Mouse (Mus musculus): Measurements from ENCODE around the gene Fgfr2. TPM values are rescaled to one million over a fixed set of nuclear protein-coding genes. Genes with fewer than 3 reads are reported as not detected.
A peak's percentile ranks its signal among the peaks of the same experiment; 100 is the strongest.

Fgfr2 gene
- total RNA-seq, 1 experiment, result 37.5 TPM

- DNase-seq (ENCODE audit: low read depth, low spot score), result no peak
- no peak for TF ChIP-seq MAFK (IDR thresholded peaks at IDR 0.05; ENCODE audit: insufficient read depth, low read depth, low read length)
- no peak for TF ChIP-seq HCFC1 (IDR thresholded peaks at IDR 0.05; ENCODE audit: borderline replicate concordance, insufficient read depth, low read length)
- TF ChIP-seq ZNF384 (IDR thresholded peaks at IDR 0.05; ENCODE audit: low read depth, low read length), result no peak
- TF ChIP-seq ZC3H11A (IDR thresholded peaks at IDR 0.05; ENCODE audit: borderline replicate concordance, low read depth, low read length), result no peak
- TF ChIP-seq CHD2 (IDR thresholded peaks at IDR 0.05; ENCODE audit: low read depth, low read length), result no peak
- Histone ChIP-seq H3K27ac (ENCODE audit: insufficient read depth, low read depth, low read length, poor library complexity, severe bottlenecking) (no peak overlapping the region), H3K4me1 (ENCODE audit: control insufficient read depth in 2 of 2, insufficient read depth in 2 of 2, low read length in 2 of 2, poor library complexity in 1 of 2) (peaks cover 0 to 13% of the 10 kb centered on the region in 2 experiments; a peak in 2 of 4 replicates), H3K9ac (ENCODE audit: insufficient read depth, low read depth, low read length, poor library complexity, severe bottlenecking) (peak overlapping the region; percentile 56; the same call in 1 of the 2 replicates), H3K4me3 (ENCODE audit: insufficient read depth in 1 of 2, low read depth in 1 of 2, low read length in 2 of 2, poor library complexity in 1 of 2, severe bottlenecking in 1 of 2) (no peak overlapping the region), H3K36me3 (ENCODE audit: control insufficient read depth, insufficient read depth, low read length, poor library complexity, severe bottlenecking) (peaks cover 43% of the 10 kb centered on the region; the same call in 1 of the 2 replicates), H3K9me3 (ENCODE audit: control insufficient read depth, insufficient read depth, low read depth, low read length) (no peaks in the 10 kb centered on the region)
- in situ Hi-C loops (cut with MboI; ENCODE audit: low sequenced_read_pairs in 2 of 2, unreplicated experiment in 2 of 2), result no loop called here
These were observed 2372.2 kb downstream of the Fgfr2 start for GRCm38 (mm10) chr7:130750752-130751490.

- in situ Hi-C loops (cut with MboI; ENCODE audit: low sequenced_read_pairs in 2 of 2, unreplicated experiment in 2 of 2), result no loop called here
- TF ChIP-seq HCFC1 (IDR thresholded peaks at IDR 0.05; ENCODE audit: borderline replicate concordance, insufficient read depth, low read length), result no peak
- no peak for TF ChIP-seq ZC3H11A (IDR thresholded peaks at IDR 0.05; ENCODE audit: borderline replicate concordance, low read depth, low read length)
- TF ChIP-seq ZNF384 (IDR thresholded peaks at IDR 0.05; ENCODE audit: low read depth, low read length), result no peak
- TF ChIP-seq CHD2 (IDR thresholded peaks at IDR 0.05; ENCODE audit: low read depth, low read length), result no peak
- TF ChIP-seq MAFK (IDR thresholded peaks at IDR 0.05; ENCODE audit: insufficient read depth, low read depth, low read length), result no peak
- no peak for DNase-seq (ENCODE audit: low read depth, low spot score)
These were observed 2374.0 kb downstream of the Fgfr2 start for GRCm38 (mm10) chr7:130749165-130749564.

GRCm38 (mm10) chr7:130743239-130744025 is 2379.7 kb downstream of the Fgfr2 start:
- Histone ChIP-seq H3K4me1 (ENCODE audit: control insufficient read depth in 2 of 2, insufficient read depth in 2 of 2, low read length in 2 of 2, poor library complexity in 1 of 2) (no peaks in the 10 kb centered on the region), H3K9ac (ENCODE audit: insufficient read depth, low read depth, low read length, poor library complexity, severe bottlenecking) (no peak overlapping the region), H3K4me3 (ENCODE audit: insufficient read depth in 1 of 2, low read depth in 1 of 2, low read length in 2 of 2, poor library complexity in 1 of 2, severe bottlenecking in 1 of 2) (no peak overlapping the region), H3K36me3 (ENCODE audit: control insufficient read depth, insufficient read depth, low read length, poor library complexity, severe bottlenecking) (peaks cover 59% of the 10 kb centered on the region), H3K27ac (ENCODE audit: insufficient read depth, low read depth, low read length, poor library complexity, severe bottlenecking) (no peak overlapping the region), H3K9me3 (ENCODE audit: control insufficient read depth, insufficient read depth, low read depth, low read length) (no peaks in the 10 kb centered on the region)
- TF ChIP-seq ZNF384 (IDR thresholded peaks at IDR 0.05; ENCODE audit: low read depth, low read length), result no peak
- TF ChIP-seq CHD2 (IDR thresholded peaks at IDR 0.05; ENCODE audit: low read depth, low read length), result no peak
- no peak for TF ChIP-seq HCFC1 (IDR thresholded peaks at IDR 0.05; ENCODE audit: borderline replicate concordance, insufficient read depth, low read length)
- TF ChIP-seq ZC3H11A (IDR thresholded peaks at IDR 0.05; ENCODE audit: borderline replicate concordance, low read depth, low read length), result no peak
- no peak for TF ChIP-seq MAFK (IDR thresholded peaks at IDR 0.05; ENCODE audit: insufficient read depth, low read depth, low read length)
- in situ Hi-C loops (cut with MboI; ENCODE audit: low sequenced_read_pairs in 2 of 2, unreplicated experiment in 2 of 2), result no loop called here
- DNase-seq (ENCODE audit: low read depth, low spot score), result no peak

More at GRCm38 (mm10) chr7:130749165-130749564, 2374.0 kb downstream of the Fgfr2 start:
- H3K9ac ChIP-seq (ENCODE audit: insufficient read depth, low read depth, low read length, poor library complexity, severe bottlenecking), result no peak overlapping the region
- peaks cover 0 to 13% of the 10 kb centered on the region in 2 experiments; a peak in 2 of 4 replicates for H3K4me1 ChIP-seq (ENCODE audit: control insufficient read depth in 2 of 2, insufficient read depth in 2 of 2, low read length in 2 of 2, poor library complexity in 1 of 2)
- H3K9me3 ChIP-seq (ENCODE audit: control insufficient read depth, insufficient read depth, low read depth, low read length), result no peaks in the 10 kb centered on the region
- no peak overlapping the region for H3K4me3 ChIP-seq (ENCODE audit: insufficient read depth in 1 of 2, low read depth in 1 of 2, low read length in 2 of 2, poor library complexity in 1 of 2, severe bottlenecking in 1 of 2)
- no peak overlapping the region for H3K27ac ChIP-seq (ENCODE audit: insufficient read depth, low read depth, low read length, poor library complexity, severe bottlenecking)
- H3K36me3 ChIP-seq (ENCODE audit: control insufficient read depth, insufficient read depth, low read length, poor library complexity, severe bottlenecking), result peaks cover 46% of the 10 kb centered on the region; the same call in 1 of the 2 replicates

- Histone ChIP-seq H3K27ac (ENCODE audit: insufficient read depth, low read depth, low read length, poor library complexity, severe bottlenecking) (no peak overlapping the region), H3K4me3 (ENCODE audit: insufficient read depth in 1 of 2, low read depth in 1 of 2, low read length in 2 of 2, poor library complexity in 1 of 2, severe bottlenecking in 1 of 2) (no peak overlapping the region), H3K9me3 (ENCODE audit: control insufficient read depth, insufficient read depth, low read depth, low read length) (no peaks in the 10 kb centered on the region), H3K9ac (ENCODE audit: insufficient read depth, low read depth, low read length, poor library complexity, severe bottlenecking) (no peak overlapping the region), H3K36me3 (ENCODE audit: control insufficient read depth, insufficient read depth, low read length, poor library complexity, severe bottlenecking) (peaks cover 56% of the 10 kb centered on the region), H3K4me1 (ENCODE audit: control insufficient read depth in 2 of 2, insufficient read depth in 2 of 2, low read length in 2 of 2, poor library complexity in 1 of 2) (no peaks in the 10 kb centered on the region)
- TF ChIP-seq ZNF384 (IDR thresholded peaks at IDR 0.05; ENCODE audit: low read depth, low read length), result no peak
- no peak for TF ChIP-seq MAFK (IDR thresholded peaks at IDR 0.05; ENCODE audit: insufficient read depth, low read depth, low read length)
- no peak for TF ChIP-seq CHD2 (IDR thresholded peaks at IDR 0.05; ENCODE audit: low read depth, low read length)
- no peak for TF ChIP-seq HCFC1 (IDR thresholded peaks at IDR 0.05; ENCODE audit: borderline replicate concordance, insufficient read depth, low read length)
- no peak for TF ChIP-seq ZC3H11A (IDR thresholded peaks at IDR 0.05; ENCODE audit: borderline replicate concordance, low read depth, low read length)
- in situ Hi-C loops (cut with MboI; ENCODE audit: low sequenced_read_pairs in 2 of 2, unreplicated experiment in 2 of 2), result no loop called here
- DNase-seq (ENCODE audit: low read depth, low spot score), result no peak
These were observed 2382.1 kb downstream of the Fgfr2 start for GRCm38 (mm10) chr7:130741099-130741498.
